ENCODE assay signal across 21 mouse cellular contexts in genomic region chr3:121956789-121957188, GRCm38 (mm10). TPM values are rescaled to one million over a fixed set of nuclear protein-coding genes. Genes with fewer than 3 reads are reported as not detected.
DNase-seq lines count a peak whose midpoint lies in the region; ATAC-seq and TF ChIP-seq lines count a peak whose summit lies in the region.
"Had no signal": no experiment of that assay in that cellular context is flagged by ENCODE, and none has a peak within 500 bp of the region (broad histone marks: within the 10 kb centered on the region; RNA-seq: fewer than 3 reads in every experiment).

No protein-coding gene starts in this region.

- no peak overlapping the region for H3K27ac ChIP-seq in kidney, postnatal 0 days
- H3K27ac ChIP-seq in midbrain, embryonic 11.5 days (ENCODE audit: low read depth, low read length): no peak overlapping the region
- no peak overlapping the region for H3K27ac ChIP-seq in midbrain, embryonic 10.5 days (replicated peaks)
- no peak overlapping the region for H3K27ac ChIP-seq in small intestine, adult 2 months (ENCODE audit: insufficient read depth, low read depth, low read length)
- H3K27ac ChIP-seq: hindbrain, postnatal 0 days; kidney, embryonic 15.5 days; lung, embryonic 15.5 days; neural tube, embryonic 12.5 days had no signal

- no peak overlapping the region for H3K9ac ChIP-seq in kidney, postnatal 0 days (ENCODE audit: low read depth, low read length)
- H3K9ac ChIP-seq in midbrain, embryonic 11.5 days (ENCODE audit: low read length): no peak overlapping the region
- H3K9ac ChIP-seq: kidney, embryonic 15.5 days; lung, embryonic 15.5 days; neural tube, embryonic 12.5 days had no signal

- no peaks in the 10 kb centered on the region for H3K27me3 ChIP-seq in kidney, postnatal 0 days (ENCODE audit: insufficient read depth, low read length)
- H3K27me3 ChIP-seq in midbrain, embryonic 11.5 days (ENCODE audit: control insufficient read depth, insufficient read depth, low read length): peaks cover 24% of the 10 kb centered on the region
- peaks cover 40% of the 10 kb centered on the region for H3K27me3 ChIP-seq in midbrain, embryonic 10.5 days (ENCODE audit: low read depth, poor library complexity, severe bottlenecking)
- H3K27me3 ChIP-seq in small intestine, adult 2 months (ENCODE audit: control insufficient read depth, insufficient read depth, low read length): peaks cover 4% of the 10 kb centered on the region; the same call in 1 of the 2 replicates
- H3K27me3 ChIP-seq: kidney, embryonic 15.5 days; lung, embryonic 15.5 days had no signal

- 87% methylated on average over 7 of the region's 7 CpGs for WGBS in kidney, postnatal 0 days
- 88% methylated on average over 7 of the region's 7 CpGs for WGBS in midbrain, embryonic 11.5 days
- 85% methylated on average over 7 of the region's 7 CpGs for WGBS in midbrain, embryonic 10.5 days
- WGBS in small intestine, adult 2 months: 91% methylated on average over 7 of the region's 7 CpGs

- H3K9me3 ChIP-seq in kidney, postnatal 0 days (replicated peaks; ENCODE audit: low read length): no peaks in the 10 kb centered on the region
- H3K9me3 ChIP-seq in midbrain, embryonic 11.5 days (ENCODE audit: control insufficient read depth, low read length): no peaks in the 10 kb centered on the region
- H3K9me3 ChIP-seq in midbrain, embryonic 10.5 days (replicated peaks): no peaks in the 10 kb centered on the region; the same call in 1 of the 2 replicates
- H3K9me3 ChIP-seq: kidney, embryonic 15.5 days; lung, embryonic 15.5 days; neural tube, embryonic 12.5 days had no signal

- H3K4me3 ChIP-seq in kidney, postnatal 0 days (replicated peaks; ENCODE audit: low read depth, low read length): no peak overlapping the region
- no peak overlapping the region for H3K4me3 ChIP-seq in midbrain, embryonic 11.5 days (ENCODE audit: low read depth, low read length)
- H3K4me3 ChIP-seq in midbrain, embryonic 10.5 days: no peak overlapping the region
- H3K4me3 ChIP-seq in small intestine, adult 2 months (ENCODE audit: low read depth, low read length): no peak overlapping the region
- H3K4me3 ChIP-seq: kidney, embryonic 15.5 days; lung, embryonic 15.5 days; neural tube, embryonic 12.5 days had no signal

- peak; percentile 20 for DNase-seq in adrenal gland, postnatal 14 days
- DNase-seq in adrenal gland, postnatal 25 days: no peak
- DNase-seq in kidney, postnatal 0 days (ENCODE audit: low spot score): no peak
- DNase-seq in kidney, adult 11 months: no peak
- DNase-seq in midbrain, embryonic 11.5 days (ENCODE audit: low spot score, missing footprints): peak; percentile 39
- DNase-seq in midbrain, embryonic 10.5 days (ENCODE audit: low spot score): no peak
- DNase-seq in ovary, postnatal 14 days (ENCODE audit: low spot score): no peak
- DNase-seq: cerebellum, adult 2 months; embryo, embryonic 11 days; gastrocnemius, postnatal 36 days; heart, postnatal 10 days; layer of hippocampus, adult 9-11 months; left cerebral cortex, postnatal 4 days; midbrain, embryonic 14.5 days; retina, postnatal 1 day; spleen, adult 18-20 months had no signal

- ATAC-seq in kidney, postnatal 0 days (replicated peaks; ENCODE audit: low FRiP score, low read depth): no peak
- no peak for ATAC-seq in midbrain, embryonic 11.5 days (ENCODE audit: low FRiP score)
- ATAC-seq: hindbrain, postnatal 0 days had no signal

- TF ChIP-seq POLR2A in small intestine, adult 2 months (IDR thresholded peaks at IDR 0.05; ENCODE audit: low read depth, low read length): no peak

- H3K36me3 ChIP-seq in kidney, postnatal 0 days (ENCODE audit: insufficient read depth, low read length): no peaks in the 10 kb centered on the region
- no peaks in the 10 kb centered on the region for H3K36me3 ChIP-seq in midbrain, embryonic 11.5 days (ENCODE audit: control insufficient read depth, insufficient read depth, low read length)
- H3K36me3 ChIP-seq in midbrain, embryonic 10.5 days: no peaks in the 10 kb centered on the region
- no peaks in the 10 kb centered on the region for H3K36me3 ChIP-seq in small intestine, adult 2 months (ENCODE audit: control insufficient read depth, insufficient read depth, low read length)
- H3K36me3 ChIP-seq: kidney, embryonic 15.5 days; lung, embryonic 15.5 days; neural tube, embryonic 12.5 days had no signal

- H3K4me1 ChIP-seq in kidney, postnatal 0 days (replicated peaks; ENCODE audit: insufficient read depth, low read length): 0 out of 2 replicates have a peak, but pooled peaks cover 5% of the 10 kb centered on the region
- H3K4me1 ChIP-seq in midbrain, embryonic 11.5 days (ENCODE audit: control insufficient read depth, insufficient read depth, low read length): 0 out of 2 replicates have a peak, but pooled peaks cover 3% of the 10 kb centered on the region
- peaks cover 11% of the 10 kb centered on the region for H3K4me1 ChIP-seq in midbrain, embryonic 10.5 days
- H3K4me1 ChIP-seq in small intestine, adult 2 months (ENCODE audit: control insufficient read depth, insufficient read depth, insufficient read length, low read length): no peaks in the 10 kb centered on the region; the same call in none of the 2 replicates

- H3K4me2 ChIP-seq in kidney, postnatal 0 days (ENCODE audit: low read length): no peak overlapping the region
- no peak overlapping the region for H3K4me2 ChIP-seq in midbrain, embryonic 11.5 days
- H3K4me2 ChIP-seq: kidney, embryonic 15.5 days; lung, embryonic 15.5 days; neural tube, embryonic 12.5 days had no signal

- TF ChIP-seq CTCF in kidney, postnatal 0 days (IDR thresholded peaks at IDR 0.05; ENCODE audit: low read depth): peak; percentile 41; the same call in 1 of the 2 replicates
- TF ChIP-seq CTCF in small intestine, adult 2 months (IDR thresholded peaks at IDR 0.05; ENCODE audit: extremely low read depth, insufficient read length, insufficient replicate concordance, low read depth, low read length): peak; percentile 25; the same call in 1 of the 2 replicates

RNA-seq across cellular contexts. Expression of gene Arhgap29, which starts 4.4 kb away (rescaled TPM):
- 82.6 and 83.4 TPM in 2 replicates for total RNA-seq in adrenal gland, postnatal 14 days (2021)
- 47.2 and 57.1 TPM in 2 replicates for total RNA-seq in adrenal gland, postnatal 25 days (2021)
- 36.2 and 38.5 TPM in 2 replicates for polyA plus RNA-seq in kidney, postnatal 0 days (2015; fragmentation: Nextera tagmentation; extraction: Ambion mirVana)
- 36.7 and 40.6 TPM in 2 replicates for polyA plus RNA-seq in midbrain, embryonic 11.5 days (2014; fragmentation: Nextera tagmentation; extraction: Ambion mirVana)
- polyA plus RNA-seq in midbrain, embryonic 10.5 days (2016; fragmentation: Nextera tagmentation; extraction: Ambion mirVana): 27.0 and 29.3 TPM in 2 replicates
- polyA plus RNA-seq in small intestine, adult 2 months (2012; rRNA removed): 3.3 TPM in 2 replicates

Comparison
In these comparisons a context has a peak if more than half of its experiments do, and no peak if none do; other contexts are left out.
1. DNase-seq: peak in adrenal gland, postnatal 14 days (single experiment) and midbrain, embryonic 11.5 days (single experiment); none in adrenal gland, postnatal 25 days (single experiment), kidney, postnatal 0 days (single experiment), kidney, adult 11 months (single experiment), midbrain, embryonic 10.5 days (single experiment) and ovary, postnatal 14 days (single experiment).